Mouse (Mus musculus): ENCODE measurements around the gene Wdpcp.

GRCm38 (mm10) chr11:21570109-21570474 is 1.9 kb upstream of the Wdpcp start:
- TF ChIP-seq CTCF (conservative IDR thresholded peaks at IDR 0.05; ENCODE audit: insufficient read depth, insufficient read length, low read depth, low read length) (no peak), POLR2A (IDR thresholded peaks at IDR 0.05; ENCODE audit: low read depth, low read length) (no peak)
